Comparison of ENCODE assay signal across 30 mouse cellular contexts in the genomic region with DNA sequence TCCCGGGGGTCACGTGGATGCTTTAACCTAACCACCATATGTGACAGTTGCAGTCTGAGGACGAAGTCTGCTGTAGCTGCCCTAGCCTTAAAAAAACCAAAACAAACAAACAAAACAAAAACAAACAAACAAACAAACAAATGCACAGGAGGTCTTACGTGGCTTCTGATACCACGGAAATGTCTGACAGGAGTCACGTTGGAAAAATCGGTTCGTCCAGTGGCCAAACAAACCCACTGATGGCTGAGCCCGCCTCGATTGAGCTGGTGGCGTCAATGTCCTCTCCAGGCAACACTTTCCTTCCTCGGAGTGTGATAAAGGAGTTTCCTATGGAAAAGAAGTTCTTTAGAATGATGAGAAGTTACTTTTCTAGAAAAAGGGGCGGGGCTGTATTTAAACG. TPM values are rescaled to one million over a fixed set of nuclear protein-coding genes. Genes with fewer than 3 reads are reported as not detected.
"Had no signal": no experiment of that assay in that cellular context is flagged by ENCODE, and none has a peak within 500 bp of the region (broad histone marks: within the 10 kb centered on the region; RNA-seq: fewer than 3 reads in every experiment).

No protein-coding gene starts in this region.

- H3K36me3 ChIP-seq: embryonic facial prominence, embryonic 10.5 days; embryonic facial prominence, embryonic 12.5 days; embryonic facial prominence, embryonic 13.5 days; embryonic facial prominence, embryonic 15.5 days; forebrain, embryonic 10.5 days; forebrain, embryonic 12.5 days; forebrain, embryonic 15.5 days had no signal

- DNase-seq: cerebellum, adult 2 months; cerebellum, adult 8-10 months; cerebellum, adult 9-10 months; cerebellum, adult 9-11 months; cerebellum, postnatal 10 days; cerebellum, postnatal 14 days; cerebellum, postnatal 25 days; cerebellum, postnatal 36 days; embryo, embryonic 11 days; forebrain, postnatal 0 days; gastrocnemius, adult 2 months; gastrocnemius, postnatal 10 days; gastrocnemius, postnatal 14 days; gastrocnemius, postnatal 25 days; gastrocnemius, postnatal 36 days; heart, adult 18-20 months; heart, adult 2 months had no signal

- H3K27me3 ChIP-seq: embryonic facial prominence, embryonic 12.5 days; embryonic facial prominence, embryonic 13.5 days; embryonic facial prominence, embryonic 15.5 days; forebrain, embryonic 12.5 days; forebrain, embryonic 13.5 days; forebrain, embryonic 15.5 days had no signal

- H3K9ac ChIP-seq: embryonic facial prominence, embryonic 12.5 days; embryonic facial prominence, embryonic 13.5 days; embryonic facial prominence, embryonic 15.5 days; forebrain, embryonic 12.5 days; forebrain, embryonic 13.5 days; forebrain, embryonic 15.5 days; forebrain, postnatal 0 days had no signal

- H3K9me3 ChIP-seq: embryonic facial prominence, embryonic 10.5 days; embryonic facial prominence, embryonic 12.5 days; embryonic facial prominence, embryonic 13.5 days; embryonic facial prominence, embryonic 15.5 days; forebrain, embryonic 10.5 days; forebrain, embryonic 12.5 days; forebrain, embryonic 13.5 days; forebrain, embryonic 15.5 days had no signal

- H3K27ac ChIP-seq: embryonic facial prominence, embryonic 10.5 days; embryonic facial prominence, embryonic 12.5 days; embryonic facial prominence, embryonic 13.5 days; embryonic facial prominence, embryonic 15.5 days; forebrain, embryonic 10.5 days; forebrain, embryonic 12.5 days; forebrain, embryonic 13.5 days; forebrain, embryonic 15.5 days; gastrocnemius, adult 2 months; heart, adult 2 months had no signal

- H3K4me3 ChIP-seq: embryonic facial prominence, embryonic 10.5 days; embryonic facial prominence, embryonic 12.5 days; embryonic facial prominence, embryonic 13.5 days; embryonic facial prominence, embryonic 15.5 days; erythroblast, embryonic 14.5 days; forebrain, embryonic 10.5 days; forebrain, embryonic 12.5 days; forebrain, embryonic 13.5 days; forebrain, embryonic 15.5 days; gastrocnemius, adult 2 months; heart, adult 2 months had no signal

- ATAC-seq: forebrain, embryonic 13.5 days; forebrain, embryonic 14.5 days; forebrain, embryonic 15.5 days; forebrain, embryonic 16.5 days; forebrain, postnatal 0 days had no signal

- H3K4me1 ChIP-seq: embryonic facial prominence, embryonic 10.5 days; embryonic facial prominence, embryonic 12.5 days; embryonic facial prominence, embryonic 13.5 days; embryonic facial prominence, embryonic 15.5 days; forebrain, embryonic 13.5 days; forebrain, embryonic 15.5 days had no signal

- H3K4me2 ChIP-seq: embryonic facial prominence, embryonic 12.5 days; embryonic facial prominence, embryonic 13.5 days; embryonic facial prominence, embryonic 15.5 days; forebrain, embryonic 12.5 days; forebrain, embryonic 13.5 days; forebrain, embryonic 15.5 days had no signal

RNA-seq across cellular contexts. Expression of a gene that starts 27.1 kb away (rescaled TPM):
- total RNA-seq: common myeloid progenitor, adult 5-6 weeks; granulocyte monocyte progenitor cell, adult 5-6 weeks had no signal
- polyA plus RNA-seq: erythroblast, embryonic 14.5 days had no signal
